Mouse (Mus musculus) liver, embryonic 13.5 days (tissue): ENCODE measurements around the gene Pcdh7. TPM values are rescaled to one million over a fixed set of nuclear protein-coding genes. Genes with fewer than 3 reads are reported as not detected.

Source experiments
- ATAC-seq: fragments of 200-750 bp; cut with Nextera tagmentation; 2 replicates; pipeline ENCODE4 v1.8.0; 2017; ENCODE audit warnings: low read depth, mild to moderate bottlenecking, moderate number of reproducible peaks, moderate library complexity
- DNase-seq: peaks from one replicate; pipeline ENCODE4 v3.0.0; 2022
- H3K27ac ChIP-seq: fragments of 300-500 bp; sonication (generic); 2 replicates; pipeline ENCODE4 v1.5.1; 2015; ENCODE audit warnings: moderate library complexity, mild to moderate bottlenecking, inconsistent platforms
- H3K27me3 ChIP-seq: fragments of 300-500 bp; sonication (generic); 2 replicates; pipeline ENCODE4 v1.6.1; 2015; ENCODE audit warnings: mild to moderate bottlenecking, inconsistent platforms
- H3K36me3 ChIP-seq: fragments of 300-500 bp; sonication (generic); 2 replicates; pipeline ENCODE4 v1.6.1; 2015; ENCODE audit warnings: mild to moderate bottlenecking, inconsistent platforms
- H3K4me1 ChIP-seq: fragments of 300-500 bp; sonication (generic); replicated peaks from 2 replicates; pipeline ENCODE4 v1.6.1; 2015; ENCODE audit warnings: inconsistent platforms
- H3K4me2 ChIP-seq: fragments of 300-500 bp; sonication (generic); 2 replicates; pipeline ENCODE4 v1.6.1; 2015; ENCODE audit warnings: inconsistent platforms, mild to moderate bottlenecking, moderate library complexity
- H3K4me3 ChIP-seq: fragments of 300-500 bp; sonication (generic); replicated peaks from 2 replicates; pipeline ENCODE4 v1.5.1; 2015; ENCODE audit warnings: mild to moderate bottlenecking, inconsistent platforms
- H3K9ac ChIP-seq: fragments of 300-500 bp; sonication (generic); 2 replicates; pipeline ENCODE4 v1.6.1; 2015; ENCODE audit warnings: mild to moderate bottlenecking, inconsistent platforms
- H3K9me3 ChIP-seq: fragments of 300-500 bp; sonication (generic); replicated peaks from 2 replicates; pipeline ENCODE4 v1.6.1; 2016; ENCODE audit warnings: inconsistent platforms
- WGBS: fragments of 180-500 bp; shearing (Covaris S2); methylation state at CpG from one replicate; pipeline ENCODE4 v1.1.7; 2015; ENCODE audit not compliant: insufficient replicate concordance; 5-methylcytosine and 5-hydroxymethylcytosine counted together
- polyA plus RNA-seq: library from polyadenylated mRNA; unstranded; fragments of >200 nt; fragmentation: Nextera tagmentation; extraction: Ambion mirVana; gene quantifications from 2 replicates; pipeline ENCODE4 v1.2.1, GENCODE M21; 2015

Pcdh7 gene
- polyA plus RNA-seq, 1 experiment from 2014 or later: 0.76 TPM

DNA sequence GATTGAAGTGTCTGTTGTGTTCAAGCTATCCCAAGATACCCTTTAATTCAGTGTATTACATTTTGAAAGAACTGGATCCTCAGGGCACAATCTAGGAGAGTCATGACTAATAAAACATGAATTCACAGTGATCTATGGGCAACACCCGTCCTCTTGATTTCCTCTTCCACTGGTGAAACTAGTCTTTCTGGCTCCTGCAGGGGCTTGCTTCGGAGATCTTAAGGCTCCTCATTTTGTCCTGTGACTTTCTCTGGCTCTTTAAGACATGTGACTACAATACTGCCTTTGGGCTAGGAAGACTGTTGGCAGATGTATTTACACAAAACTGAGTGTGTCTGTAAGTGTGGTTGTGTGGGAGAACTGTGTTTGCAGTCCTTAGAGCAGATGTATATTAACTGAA, 225.4 kb downstream of the Pcdh7 start:
- H3K9ac ChIP-seq: no peak overlapping the region
- H3K4me1 ChIP-seq: no peaks in the 10 kb centered on the region
- no peak for DNase-seq
- no peak for ATAC-seq
- no peak overlapping the region for H3K4me3 ChIP-seq
- no peaks in the 10 kb centered on the region for H3K36me3 ChIP-seq
- no peaks in the 10 kb centered on the region for H3K27me3 ChIP-seq
- WGBS: 59% methylated on average over 2 of the region's 2 CpGs
- H3K4me2 ChIP-seq: no peak overlapping the region
- H3K9me3 ChIP-seq: no peaks in the 10 kb centered on the region
- H3K27ac ChIP-seq: no peak overlapping the region

DNA sequence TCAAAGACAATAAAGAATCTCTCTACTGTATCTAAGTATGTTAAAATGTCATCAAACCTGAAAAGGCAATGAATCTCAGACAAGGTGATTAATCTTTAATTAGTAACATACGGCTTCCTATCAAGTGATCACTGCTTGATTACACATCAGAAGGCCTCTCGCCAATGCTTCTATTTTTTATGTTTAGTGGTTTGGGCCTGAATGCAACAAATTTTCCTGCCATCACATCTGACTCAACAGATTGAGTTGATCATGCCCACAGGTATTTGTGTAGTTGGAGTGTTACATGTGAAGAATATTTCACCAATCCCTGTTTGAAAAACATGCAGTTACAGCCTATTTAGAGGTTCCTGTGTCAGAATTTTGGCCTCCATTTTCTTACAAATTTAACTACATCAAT, 225.8 kb downstream of the Pcdh7 start:
- Histone ChIP-seq H3K4me1 (no peaks in the 10 kb centered on the region), H3K9ac (no peak overlapping the region), H3K36me3 (no peaks in the 10 kb centered on the region), H3K4me2 (no peak overlapping the region), H3K27me3 (no peaks in the 10 kb centered on the region), H3K9me3 (no peaks in the 10 kb centered on the region), H3K4me3 (no peak overlapping the region), H3K27ac (no peak overlapping the region)
- ATAC-seq (no peak), DNase-seq (no peak)
- 79% methylated on average over 2 of the region's 2 CpGs for WGBS

GRCm38 (mm10) chr5:57945419-57945818, 227.7 kb downstream of the Pcdh7 start:
- H3K36me3 ChIP-seq: no peaks in the 10 kb centered on the region
- H3K4me3 ChIP-seq: no peak overlapping the region
- H3K4me1 ChIP-seq: no peaks in the 10 kb centered on the region
- ATAC-seq (no peak), DNase-seq (no peak)
- H3K4me2 ChIP-seq: no peak overlapping the region
- 58% methylated on average over 3 of the region's 3 CpGs for WGBS
- H3K27ac ChIP-seq: no peak overlapping the region
- H3K9me3 ChIP-seq: no peaks in the 10 kb centered on the region
- H3K9ac ChIP-seq: no peak overlapping the region
- H3K27me3 ChIP-seq: no peaks in the 10 kb centered on the region

DNA sequence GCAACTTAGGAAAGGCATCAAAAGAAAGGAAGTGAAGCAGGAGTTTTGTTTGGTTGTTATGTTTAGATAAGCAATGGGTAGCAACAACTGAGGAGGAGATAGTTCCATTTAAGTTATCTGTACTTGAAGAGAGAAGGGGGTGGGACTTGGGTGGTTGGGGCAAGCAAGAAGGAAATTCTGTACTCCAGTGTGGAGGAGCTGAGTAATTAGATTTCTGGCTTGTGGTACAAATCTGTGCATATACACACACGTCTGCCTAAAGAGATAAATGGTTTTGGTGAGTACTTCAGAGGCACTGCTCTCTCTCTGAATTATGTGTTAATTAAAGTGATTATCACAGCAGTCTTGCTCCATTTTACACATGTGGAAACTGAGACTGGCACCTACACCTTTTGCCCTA, 241.6 kb downstream of the Pcdh7 start:
- Histone ChIP-seq H3K9me3 (no peaks in the 10 kb centered on the region), H3K9ac (no peak overlapping the region), H3K4me2 (no peak overlapping the region), H3K27ac (no peak overlapping the region), H3K36me3 (no peaks in the 10 kb centered on the region), H3K27me3 (no peaks in the 10 kb centered on the region), H3K4me3 (no peak overlapping the region), H3K4me1 (no peaks in the 10 kb centered on the region)
- 6% methylated on average over 1 of the region's 1 CpGs for WGBS
- ATAC-seq (peak; percentile 48; the same call in 1 of the 2 replicates), DNase-seq (no peak)

GRCm38 (mm10) chr5:57963792-57964191, 246.0 kb downstream of the Pcdh7 start:
- ATAC-seq (no peak), DNase-seq (no peak)
- Histone ChIP-seq H3K4me1 (no peaks in the 10 kb centered on the region), H3K27ac (no peak overlapping the region), H3K27me3 (no peaks in the 10 kb centered on the region), H3K4me3 (no peak overlapping the region), H3K4me2 (no peak overlapping the region), H3K9me3 (no peaks in the 10 kb centered on the region), H3K9ac (no peak overlapping the region), H3K36me3 (no peaks in the 10 kb centered on the region)
- 48% methylated on average over 4 of the region's 4 CpGs for WGBS

GRCm38 (mm10) chr5:57964201-57964600, 246.4 kb downstream of the Pcdh7 start:
- Histone ChIP-seq H3K9me3 (no peaks in the 10 kb centered on the region), H3K9ac (no peak overlapping the region), H3K27me3 (no peaks in the 10 kb centered on the region), H3K4me3 (no peak overlapping the region), H3K27ac (no peak overlapping the region), H3K4me2 (no peak overlapping the region), H3K4me1 (no peaks in the 10 kb centered on the region), H3K36me3 (no peaks in the 10 kb centered on the region)
- DNase-seq: no peak
- no peak for ATAC-seq
- whole genome bisulfite sequencing: 58% methylated on average over 4 of the region's 4 CpGs

DNA sequence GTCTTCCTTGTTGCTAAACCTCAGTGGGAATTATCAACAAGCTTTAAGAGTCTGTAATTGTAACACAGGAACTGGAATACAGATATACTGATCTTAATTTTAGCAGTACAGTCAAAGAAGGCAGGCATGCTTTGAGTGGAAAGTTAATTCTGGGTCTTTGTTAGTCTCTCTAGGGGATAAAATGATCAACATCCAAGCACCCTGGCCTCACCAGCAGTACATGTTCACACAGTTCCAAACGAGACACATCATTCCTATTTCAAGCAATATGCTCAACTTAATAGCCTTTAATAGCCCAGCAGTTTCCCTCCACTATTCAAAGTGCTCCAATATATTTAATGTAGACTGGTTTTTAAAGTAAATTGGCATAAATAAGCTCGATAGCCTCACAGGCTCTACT, 275.8 kb downstream of the Pcdh7 start:
- no peak overlapping the region for H3K4me2 ChIP-seq
- DNase-seq: no peak
- H3K27me3 ChIP-seq: no peaks in the 10 kb centered on the region
- H3K4me1 ChIP-seq: no peaks in the 10 kb centered on the region
- H3K4me3 ChIP-seq: no peak overlapping the region
- no peaks in the 10 kb centered on the region for H3K9me3 ChIP-seq
- no peaks in the 10 kb centered on the region for H3K36me3 ChIP-seq
- H3K9ac ChIP-seq: no peak overlapping the region
- no peak overlapping the region for H3K27ac ChIP-seq
- no peak for ATAC-seq
- WGBS: 64% methylated on average over 2 of the region's 2 CpGs

DNA sequence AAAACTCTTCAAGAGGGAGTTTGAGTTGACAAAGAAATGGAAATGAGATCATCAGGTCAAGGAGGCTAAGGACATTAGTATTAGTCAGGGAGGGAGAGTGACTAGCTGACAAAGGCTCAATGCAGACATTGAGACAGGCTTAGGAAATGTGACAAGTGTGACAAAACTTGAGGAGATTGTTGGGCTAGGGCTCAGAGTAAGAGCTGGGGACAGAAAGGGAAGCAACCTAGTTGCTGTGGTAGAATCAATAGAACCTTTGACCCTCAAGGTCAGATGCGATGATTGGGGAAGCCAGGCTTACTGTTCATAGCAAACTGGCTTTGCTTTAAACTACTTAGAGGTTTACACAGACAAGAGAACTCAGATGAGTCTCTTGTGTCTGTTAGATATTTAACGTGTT, 303.6 kb downstream of the Pcdh7 start:
- ATAC-seq (no peak), DNase-seq (no peak)
- H3K36me3 ChIP-seq: no peaks in the 10 kb centered on the region
- H3K4me2 ChIP-seq: no peak overlapping the region
- H3K4me1 ChIP-seq: no peaks in the 10 kb centered on the region
- no peaks in the 10 kb centered on the region for H3K9me3 ChIP-seq
- H3K27ac ChIP-seq: no peak overlapping the region
- H3K4me3 ChIP-seq: no peak overlapping the region
- 66% methylated on average over 2 of the region's 2 CpGs for WGBS
- no peak overlapping the region for H3K9ac ChIP-seq
- H3K27me3 ChIP-seq: no peaks in the 10 kb centered on the region

GRCm38 (mm10) chr5:58025123-58025522, 307.4 kb downstream of the Pcdh7 start:
- Histone ChIP-seq H3K36me3 (no peaks in the 10 kb centered on the region), H3K9ac (no peak overlapping the region), H3K27ac (no peak overlapping the region), H3K4me2 (no peak overlapping the region), H3K4me1 (no peaks in the 10 kb centered on the region), H3K9me3 (no peaks in the 10 kb centered on the region), H3K4me3 (no peak overlapping the region), H3K27me3 (no peaks in the 10 kb centered on the region)
- DNase-seq: no peak
- no peak for ATAC-seq
- WGBS: 61% methylated on average over 7 of the region's 7 CpGs

DNA sequence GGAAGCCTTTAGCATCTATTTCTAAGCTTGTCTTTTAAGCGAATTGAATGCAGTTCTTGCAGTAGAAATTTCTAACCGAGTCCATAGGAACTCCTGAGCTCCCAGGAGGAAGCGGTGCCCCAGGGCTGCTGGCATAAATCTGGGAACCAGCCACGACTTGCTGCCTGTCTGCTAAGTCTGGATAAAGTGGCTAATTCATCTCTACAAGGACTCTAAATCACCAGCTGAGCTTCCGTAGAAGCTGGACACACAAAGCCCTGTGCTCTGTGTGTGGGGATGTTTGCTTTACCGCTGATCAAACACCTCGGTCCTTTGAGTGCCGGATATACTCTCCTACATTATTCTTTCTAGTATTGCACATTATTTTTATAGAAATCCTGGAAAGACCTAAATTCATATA, 308.0 kb downstream of the Pcdh7 start:
- Histone ChIP-seq H3K4me2 (no peak overlapping the region), H3K4me3 (no peak overlapping the region), H3K4me1 (no peaks in the 10 kb centered on the region), H3K9ac (no peak overlapping the region), H3K27ac (no peak overlapping the region), H3K27me3 (no peaks in the 10 kb centered on the region), H3K36me3 (no peaks in the 10 kb centered on the region), H3K9me3 (no peaks in the 10 kb centered on the region)
- WGBS: 60% methylated on average over 8 of the region's 8 CpGs
- ATAC-seq (no peak), DNase-seq (no peak)

DNA sequence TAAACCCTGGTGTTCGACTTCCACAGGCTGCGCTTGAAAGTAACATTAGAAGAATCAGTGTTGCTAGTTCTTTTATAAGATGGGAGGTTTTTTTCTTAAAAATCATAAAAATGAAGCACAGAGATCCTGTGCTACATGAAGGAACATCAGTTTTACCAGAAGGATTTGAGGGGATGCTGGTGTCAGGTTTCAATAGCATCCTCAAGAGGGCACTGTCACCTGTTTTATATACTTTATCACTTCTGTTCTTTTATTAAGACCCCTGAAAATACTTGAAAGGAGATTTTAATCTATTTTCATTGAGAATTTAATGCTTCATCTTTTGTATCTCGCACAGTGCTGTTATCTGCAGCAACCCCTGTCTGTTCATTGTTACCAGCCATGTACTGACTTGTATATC, 322.1 kb downstream of the Pcdh7 start:
- Histone ChIP-seq H3K4me1 (no peaks in the 10 kb centered on the region), H3K27me3 (no peaks in the 10 kb centered on the region), H3K27ac (no peak overlapping the region), H3K9me3 (no peaks in the 10 kb centered on the region), H3K4me2 (no peak overlapping the region), H3K36me3 (no peaks in the 10 kb centered on the region), H3K4me3 (no peak overlapping the region), H3K9ac (no peak overlapping the region)
- 52% methylated on average over 3 of the region's 3 CpGs for whole genome bisulfite sequencing
- ATAC-seq: no peak
- DNase-seq: no peak

DNA sequence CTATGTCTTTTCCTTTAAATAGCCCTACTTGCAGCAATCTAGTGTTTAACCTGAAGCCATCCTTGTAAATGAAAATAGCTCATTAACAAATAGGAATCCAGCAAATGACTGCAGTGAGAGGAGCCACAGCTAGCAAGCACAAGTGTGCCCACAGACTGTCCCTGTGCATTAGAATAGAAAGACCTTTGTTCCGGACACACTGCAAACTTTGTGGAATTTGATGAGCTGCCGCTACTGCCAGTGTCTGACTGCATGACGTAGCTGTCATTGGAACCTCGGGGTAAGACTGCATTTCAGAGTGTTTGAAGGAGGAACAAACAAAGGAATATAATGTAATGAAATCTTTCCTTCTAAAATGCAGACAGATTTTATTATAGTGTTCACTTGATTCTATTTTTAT, 326.4 kb downstream of the Pcdh7 start:
- no peak overlapping the region for H3K4me3 ChIP-seq
- no peaks in the 10 kb centered on the region for H3K4me1 ChIP-seq
- 68% methylated on average over 4 of the region's 4 CpGs for WGBS
- DNase-seq (no peak), ATAC-seq (no peak)
- H3K9me3 ChIP-seq: no peaks in the 10 kb centered on the region
- no peaks in the 10 kb centered on the region for H3K27me3 ChIP-seq
- H3K36me3 ChIP-seq: no peaks in the 10 kb centered on the region
- H3K4me2 ChIP-seq: no peak overlapping the region
- no peak overlapping the region for H3K9ac ChIP-seq
- no peak overlapping the region for H3K27ac ChIP-seq

DNA sequence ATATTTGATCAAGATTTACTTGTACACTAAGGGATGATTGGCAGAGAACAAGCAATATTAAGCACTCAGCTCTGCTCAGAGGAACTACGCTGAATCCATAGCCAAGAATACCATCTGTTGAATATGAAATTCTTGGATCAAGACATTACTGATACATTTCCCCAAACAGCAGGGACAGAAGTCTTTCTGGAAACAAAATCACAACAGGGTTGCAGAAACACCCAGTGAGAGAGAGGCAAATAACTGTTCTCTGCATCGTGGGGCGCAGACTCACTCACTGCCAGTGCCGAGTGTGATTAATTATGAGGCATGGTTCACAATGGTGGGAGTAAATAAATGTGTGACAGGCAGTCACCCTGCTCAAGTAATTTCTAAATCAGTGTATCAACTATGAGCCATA, 363.3 kb downstream of the Pcdh7 start:
- no peaks in the 10 kb centered on the region for H3K27me3 ChIP-seq
- 81% methylated on average over 4 of the region's 4 CpGs for WGBS
- DNase-seq (no peak), ATAC-seq (no peak)
- no peaks in the 10 kb centered on the region for H3K36me3 ChIP-seq
- no peak overlapping the region for H3K4me3 ChIP-seq
- no peak overlapping the region for H3K9ac ChIP-seq
- H3K27ac ChIP-seq: no peak overlapping the region
- H3K9me3 ChIP-seq: no peaks in the 10 kb centered on the region
- H3K4me1 ChIP-seq: no peaks in the 10 kb centered on the region
- no peak overlapping the region for H3K4me2 ChIP-seq
